Mouse (Mus musculus): Measurements from ENCODE around the gene Chd3. TPM values are rescaled to one million over a fixed set of nuclear protein-coding genes. Genes with fewer than 3 reads are reported as not detected.

Chd3 gene
- total RNA-seq, 1 experiment from 2014 or later: 68.0 TPM

Other genes with a start within 250 kb of the Chd3 start
- not detected in 2 replicates for gene Hes7, start 249.0 kb downstream of the Chd3 start, total RNA-seq (2017)
- not detected in 2 replicates for gene 9130213A22Rik, start 246.8 kb downstream of the Chd3 start, total RNA-seq (2017)
- gene Aloxe3, start 243.5 kb downstream of the Chd3 start, total RNA-seq (2017): 6.9 TPM in 1 of 2 replicates, not detected in the other
- not detected in 2 replicates for gene Alox12b, start 212.4 kb downstream of the Chd3 start, total RNA-seq (2017)
- gene Alox8, start 171.6 kb downstream of the Chd3 start, total RNA-seq (2017): not detected in 2 replicates
- 0.14 TPM in 1 of 2 replicates, not detected in the other for gene Gucy2e, start 132.4 kb downstream of the Chd3 start, total RNA-seq (2017)
- 20.3 and 26.5 TPM in 2 replicates for gene Cntrob, start 45.6 kb downstream of the Chd3 start, total RNA-seq (2017)
- gene Trappc1, start 45.4 kb downstream of the Chd3 start, total RNA-seq (2017): 75.4 and 87.8 TPM in 2 replicates
- 0.05 TPM in 1 of 2 replicates, not detected in the other for gene Kcnab3, start 43.1 kb downstream of the Chd3 start, total RNA-seq (2017)
- 8.3 and 9.0 TPM in 2 replicates for gene Rnf227, start 28.9 kb downstream of the Chd3 start, total RNA-seq (2017)
- 181 and 216 TPM in 2 replicates for gene Naa38, start 26.1 kb upstream of the Chd3 start, total RNA-seq (2017)
- 35.5 and 37.6 TPM in 2 replicates for gene Cyb5d1, start 26.2 kb upstream of the Chd3 start, total RNA-seq (2017)
- gene Tmem88, start 28.8 kb upstream of the Chd3 start, total RNA-seq (2017): 0.46 TPM in 1 of 2 replicates, not detected in the other
- gene Kdm6b, start 44.3 kb upstream of the Chd3 start, total RNA-seq (2017): 3.5 and 6.6 TPM in 2 replicates
- gene Dnah2, start 179.7 kb upstream of the Chd3 start, total RNA-seq (2017): 0.68 TPM in 1 of 2 replicates, not detected in the other
- 0.55 TPM in 1 of 2 replicates, not detected in the other for gene Efnb3, start 190.8 kb upstream of the Chd3 start, total RNA-seq (2017)
- gene Wrap53, start 210.8 kb upstream of the Chd3 start, total RNA-seq (2017): 5.0 and 8.0 TPM in 2 replicates
- gene Trp53, start 211.0 kb upstream of the Chd3 start, total RNA-seq (2017): 78.8 and 104 TPM in 2 replicates
- 16.9 and 26.2 TPM in 2 replicates for gene Atp1b2, start 236.5 kb upstream of the Chd3 start, total RNA-seq (2017)
- gene Shbg, start 248.5 kb upstream of the Chd3 start, total RNA-seq (2017): not detected in 2 replicates

Data from common myeloid progenitor, adult 5-6 weeks (primary cell).